Mouse (Mus musculus): ENCODE results near the gene Rbm18. TPM values are rescaled to one million over a fixed set of nuclear protein-coding genes. Genes with fewer than 3 reads are reported as not detected.
A peak's percentile ranks its signal among the peaks of the same experiment; 100 is the strongest.
"Not testable (repeated sequence)": the region's sequence is repeated elsewhere in the genome, so short reads cannot be mapped to it uniquely, and the experiment has no call there.

The Rbm18 gene
- polyA plus RNA-seq, 1 experiment from 2014 or later: 45.4 TPM

DNA sequence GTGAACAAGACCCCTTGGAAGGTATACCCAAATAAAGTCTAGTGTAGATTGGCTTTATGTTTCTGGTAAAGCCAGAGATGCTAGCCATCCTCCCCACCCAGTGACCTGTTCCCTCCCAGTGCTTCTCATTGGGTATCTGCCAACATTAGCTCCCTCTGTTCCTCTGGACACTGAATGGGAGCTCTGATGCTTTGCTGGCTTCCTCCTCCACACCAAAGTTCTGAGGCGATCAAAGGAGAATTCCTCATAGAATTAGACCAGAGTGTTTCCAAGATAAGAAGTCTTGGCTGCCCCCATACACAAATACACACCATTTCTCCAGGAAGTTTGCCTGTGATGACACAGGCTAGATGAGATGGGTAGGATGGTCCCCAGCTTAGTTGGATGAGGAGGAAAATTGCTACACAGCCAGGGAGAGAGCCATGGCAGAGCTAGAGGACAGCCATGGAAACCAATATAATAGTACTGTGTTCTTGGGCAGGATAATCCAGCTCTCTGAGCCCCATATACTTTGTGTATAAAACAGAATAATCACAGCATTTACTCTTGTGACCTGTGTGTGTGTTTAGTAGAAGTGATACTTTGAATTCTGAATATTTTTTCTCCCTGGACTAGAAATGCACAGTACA is 31.5 kb upstream of the Rbm18 start:
- Histone ChIP-seq H3K4me1 (ENCODE audit: control insufficient read depth, insufficient read depth, low read length) (no peaks in the 10 kb centered on the region), H3K4me2 (ENCODE audit: low read depth, low read length) (no peak overlapping the region), H3K27me3 (replicated peaks; ENCODE audit: control insufficient read depth, insufficient read depth, low read length) (no peaks in the 10 kb centered on the region), H3K36me3 (ENCODE audit: control insufficient read depth, insufficient read depth, low read length) (no peaks in the 10 kb centered on the region), H3K27ac (ENCODE audit: low read length) (no peak overlapping the region), H3K9ac (ENCODE audit: low read depth, low read length) (no peak overlapping the region), H3K4me3 (ENCODE audit: low read length) (no peak overlapping the region), H3K9me3 (ENCODE audit: control insufficient read depth, low read length) (no peaks in the 10 kb centered on the region)
- no peak for ATAC-seq
- WGBS: 76% methylated on average over 1 of the region's 1 CpGs

DNA sequence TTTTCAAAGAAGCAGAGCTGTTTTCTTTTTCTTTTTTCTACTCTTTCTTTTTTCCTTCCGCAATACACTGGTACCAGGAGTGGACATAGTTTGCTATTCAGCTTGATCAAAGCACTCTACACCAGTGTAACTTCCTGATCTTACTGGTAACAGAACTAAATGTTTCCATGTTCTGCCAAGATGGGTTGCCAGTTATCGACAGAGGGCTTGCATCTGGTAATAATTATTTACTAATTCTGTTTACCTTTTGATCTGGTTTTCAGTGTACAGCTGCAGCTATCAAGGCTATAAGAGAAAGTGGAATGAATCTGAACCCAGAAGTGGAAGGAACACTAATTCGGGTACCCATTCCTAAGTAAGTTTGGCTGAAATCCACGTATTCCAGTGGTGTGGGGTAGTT is 22.8 kb upstream of the Rbm18 start:
- 86% methylated on average over 4 of the region's 4 CpGs for WGBS
- Histone ChIP-seq H3K36me3 (ENCODE audit: control insufficient read depth, insufficient read depth, low read length) (peaks cover 5% of the 10 kb centered on the region; the same call in 1 of the 2 replicates), H3K4me3 (ENCODE audit: low read length) (no peak overlapping the region), H3K4me1 (ENCODE audit: control insufficient read depth, insufficient read depth, low read length) (no peaks in the 10 kb centered on the region), H3K9me3 (ENCODE audit: control insufficient read depth, low read length) (no peaks in the 10 kb centered on the region), H3K4me2 (ENCODE audit: low read depth, low read length) (no peak overlapping the region), H3K9ac (ENCODE audit: low read depth, low read length) (no peak overlapping the region), H3K27me3 (replicated peaks; ENCODE audit: control insufficient read depth, insufficient read depth, low read length) (no peaks in the 10 kb centered on the region), H3K27ac (ENCODE audit: low read length) (no peak overlapping the region)
- ATAC-seq: no peak

- no peak overlapping the region for H3K9ac ChIP-seq (ENCODE audit: low read depth, low read length)
- ATAC-seq: no peak
- WGBS: 91% methylated on average over 1 of the region's 1 CpGs
- H3K27ac ChIP-seq (ENCODE audit: low read length): no peak overlapping the region
- H3K4me3 ChIP-seq (ENCODE audit: low read length): no peak overlapping the region
- no peaks in the 10 kb centered on the region for H3K27me3 ChIP-seq (replicated peaks; ENCODE audit: control insufficient read depth, insufficient read depth, low read length)
- no peak overlapping the region for H3K4me2 ChIP-seq (ENCODE audit: low read depth, low read length)
- H3K4me1 ChIP-seq (ENCODE audit: control insufficient read depth, insufficient read depth, low read length): no peaks in the 10 kb centered on the region
- H3K9me3 ChIP-seq (ENCODE audit: control insufficient read depth, low read length): no peaks in the 10 kb centered on the region
- peaks cover 8% of the 10 kb centered on the region; the same call in 1 of the 2 replicates for H3K36me3 ChIP-seq (ENCODE audit: control insufficient read depth, insufficient read depth, low read length)
Observed at GRCm38 (mm10) chr2:36157461-36157860, 20.9 kb upstream of the Rbm18 start.

GRCm38 (mm10) chr2:36152401-36152800 is 15.8 kb upstream of the Rbm18 start:
- H3K4me1 ChIP-seq (ENCODE audit: control insufficient read depth, insufficient read depth, low read length); H3K4me3 ChIP-seq (ENCODE audit: low read length); H3K36me3 ChIP-seq (ENCODE audit: control insufficient read depth, insufficient read depth, low read length); H3K27me3 ChIP-seq (replicated peaks; ENCODE audit: control insufficient read depth, insufficient read depth, low read length); H3K9me3 ChIP-seq (ENCODE audit: control insufficient read depth, low read length); H3K4me2 ChIP-seq (ENCODE audit: low read depth, low read length); ATAC-seq; H3K9ac ChIP-seq (ENCODE audit: low read depth, low read length); H3K27ac ChIP-seq (ENCODE audit: low read length): not testable (repeated sequence)
- 94% methylated on average over 4 of the region's 4 CpGs for whole genome bisulfite sequencing

DNA sequence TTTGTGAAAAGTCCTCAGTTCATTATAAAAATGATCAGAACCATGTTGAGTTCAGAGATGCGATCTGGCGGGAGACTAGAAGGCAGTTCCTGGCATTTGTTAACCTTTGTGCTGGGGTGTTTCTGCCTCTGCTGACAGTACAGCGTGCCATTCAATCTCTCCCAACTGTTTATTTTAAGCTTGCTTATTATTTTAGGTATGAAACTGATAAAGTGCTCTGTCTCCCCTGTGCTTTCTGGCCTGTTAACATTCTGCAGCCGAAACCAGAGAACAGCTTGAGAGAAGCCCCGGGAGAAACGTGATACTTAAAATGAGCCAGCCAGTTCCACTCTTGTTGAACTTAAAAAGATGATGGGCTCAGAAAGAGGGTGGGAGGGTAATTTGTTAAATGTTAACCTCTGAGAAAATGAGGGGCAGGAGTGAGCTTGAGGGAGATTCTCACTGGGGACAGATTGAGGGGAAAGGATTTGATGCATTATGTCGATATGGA is 12.3 kb upstream of the Rbm18 start:
- Histone ChIP-seq H3K4me1 (ENCODE audit: control insufficient read depth, insufficient read depth, low read length) (no peaks in the 10 kb centered on the region), H3K27ac (ENCODE audit: low read length) (no peak overlapping the region), H3K9me3 (ENCODE audit: control insufficient read depth, low read length) (no peaks in the 10 kb centered on the region), H3K9ac (ENCODE audit: low read depth, low read length) (no peak overlapping the region), H3K4me2 (ENCODE audit: low read depth, low read length) (no peak overlapping the region), H3K27me3 (replicated peaks; ENCODE audit: control insufficient read depth, insufficient read depth, low read length) (no peaks in the 10 kb centered on the region), H3K4me3 (ENCODE audit: low read length) (no peak overlapping the region), H3K36me3 (ENCODE audit: control insufficient read depth, insufficient read depth, low read length) (0 out of 2 replicates have a peak, but pooled peaks cover 2% of the 10 kb centered on the region)
- ATAC-seq: no peak
- WGBS: 68% methylated on average over 7 of the region's 7 CpGs

DNA sequence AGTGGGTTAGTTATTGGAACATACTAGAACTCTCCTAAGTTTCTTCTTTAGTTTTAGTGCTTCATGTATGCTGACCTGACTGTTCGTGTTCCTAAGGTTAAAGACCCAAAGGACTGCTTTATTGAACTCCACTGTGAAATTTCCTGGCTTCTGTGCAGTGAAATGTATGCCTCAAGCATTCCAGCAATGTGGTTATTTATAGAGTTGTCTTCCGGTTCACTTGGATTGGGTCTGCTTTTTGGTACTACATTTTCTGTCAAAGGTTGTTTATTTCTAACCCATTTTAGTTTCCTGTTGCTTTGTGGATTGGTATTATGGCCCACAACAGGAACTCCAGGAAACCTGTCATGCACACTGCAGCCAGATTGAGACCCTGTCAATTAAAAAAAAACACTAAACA is 2.5 kb upstream of the Rbm18 start:
- H3K27ac ChIP-seq (ENCODE audit: low read length): peak overlapping the region; percentile 19; the same call in 1 of the 2 replicates
- H3K4me3 ChIP-seq (ENCODE audit: low read length): no peak overlapping the region
- ATAC-seq: no peak

GRCm38 (mm10) chr2:36135887-36136286 is 686 bp downstream of the Rbm18 start:
- Histone ChIP-seq H3K4me3 (ENCODE audit: low read length) (peak overlapping the region; percentile 88), H3K27ac (ENCODE audit: low read length) (peak overlapping the region; percentile 92), H3K9ac (ENCODE audit: low read depth, low read length) (peak overlapping the region; percentile 91), H3K4me1 (ENCODE audit: control insufficient read depth, insufficient read depth, low read length) (peaks cover 11% of the 10 kb centered on the region), H3K27me3 (replicated peaks; ENCODE audit: control insufficient read depth, insufficient read depth, low read length) (no peaks in the 10 kb centered on the region), H3K4me2 (ENCODE audit: low read depth, low read length) (peak overlapping the region; percentile 78), H3K9me3 (ENCODE audit: control insufficient read depth, low read length) (no peaks in the 10 kb centered on the region), H3K36me3 (ENCODE audit: control insufficient read depth, insufficient read depth, low read length) (peaks cover 7% of the 10 kb centered on the region)
- no peak for ATAC-seq
- WGBS: under 1% methylated on average over 4 of the region's 4 CpGs

More for the DNA sequence above, 2.5 kb upstream of the Rbm18 start:
- H3K27me3 ChIP-seq (replicated peaks; ENCODE audit: control insufficient read depth, insufficient read depth, low read length): no peaks in the 10 kb centered on the region
- no peaks in the 10 kb centered on the region for H3K9me3 ChIP-seq (ENCODE audit: control insufficient read depth, low read length)
- no peak overlapping the region for H3K4me2 ChIP-seq (ENCODE audit: low read depth, low read length)
- 50% methylated on average over 2 of the region's 2 CpGs for WGBS
- no peak overlapping the region for H3K9ac ChIP-seq (ENCODE audit: low read depth, low read length)
- H3K36me3 ChIP-seq (ENCODE audit: control insufficient read depth, insufficient read depth, low read length): no peaks in the 10 kb centered on the region; the same call in 1 of the 2 replicates
- H3K4me1 ChIP-seq (ENCODE audit: control insufficient read depth, insufficient read depth, low read length): peaks cover 11% of the 10 kb centered on the region

DNA sequence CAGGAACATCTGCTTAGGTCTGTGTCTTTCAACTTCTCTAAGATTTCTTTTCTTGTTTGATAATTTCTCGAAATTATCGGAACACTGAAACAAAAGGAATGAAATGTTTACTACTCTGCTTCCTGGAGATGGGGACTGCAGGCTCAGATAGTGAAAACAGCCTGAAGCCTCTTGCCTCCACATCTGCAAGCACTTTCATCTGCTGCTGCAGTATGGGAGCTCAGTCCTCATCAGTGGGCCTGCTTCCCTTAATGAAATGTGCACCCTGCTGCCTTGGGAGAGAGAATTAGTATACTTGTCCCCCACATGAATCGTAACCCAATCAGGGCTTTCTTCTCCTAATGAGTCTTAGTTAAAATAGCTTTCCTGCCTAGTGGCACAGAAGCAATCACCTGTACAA is 7.5 kb downstream of the Rbm18 start:
- no peaks in the 10 kb centered on the region for H3K27me3 ChIP-seq (replicated peaks; ENCODE audit: control insufficient read depth, insufficient read depth, low read length)
- H3K9ac ChIP-seq (ENCODE audit: low read depth, low read length): no peak overlapping the region
- no peak for ATAC-seq
- H3K36me3 ChIP-seq (ENCODE audit: control insufficient read depth, insufficient read depth, low read length): peaks cover 11% of the 10 kb centered on the region
- H3K4me3 ChIP-seq (ENCODE audit: low read length): no peak overlapping the region
- no peak overlapping the region for H3K27ac ChIP-seq (ENCODE audit: low read length)
- H3K4me2 ChIP-seq (ENCODE audit: low read depth, low read length): no peak overlapping the region
- no peaks in the 10 kb centered on the region for H3K9me3 ChIP-seq (ENCODE audit: control insufficient read depth, low read length)
- 77% methylated on average over 3 of the region's 3 CpGs for WGBS
- H3K4me1 ChIP-seq (ENCODE audit: control insufficient read depth, insufficient read depth, low read length): no peaks in the 10 kb centered on the region

DNA sequence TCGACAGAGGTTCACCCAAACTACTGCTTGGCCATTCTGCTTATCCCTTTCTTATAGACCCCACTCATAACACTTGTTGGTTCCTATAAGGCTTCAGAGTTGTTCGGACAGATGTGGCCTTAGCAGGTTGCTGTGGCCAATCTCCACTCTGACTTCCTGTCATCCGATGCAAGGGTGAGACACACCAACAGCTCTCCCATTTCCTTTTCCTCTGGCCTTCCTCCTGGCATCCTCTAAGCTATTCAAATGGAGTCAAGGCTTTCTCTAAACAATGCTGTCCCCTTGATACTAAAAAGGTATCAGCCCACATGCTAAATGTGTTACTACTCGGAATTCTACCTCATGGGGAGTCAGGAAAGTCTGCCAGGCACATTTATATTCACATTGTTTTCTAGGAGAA is 8.6 kb downstream of the Rbm18 start:
- Histone ChIP-seq H3K4me3 (ENCODE audit: low read length) (no peak overlapping the region), H3K9me3 (ENCODE audit: control insufficient read depth, low read length) (no peaks in the 10 kb centered on the region), H3K4me1 (ENCODE audit: control insufficient read depth, insufficient read depth, low read length) (no peaks in the 10 kb centered on the region), H3K27ac (ENCODE audit: low read length) (no peak overlapping the region), H3K36me3 (ENCODE audit: control insufficient read depth, insufficient read depth, low read length) (peaks cover 8% of the 10 kb centered on the region), H3K4me2 (ENCODE audit: low read depth, low read length) (no peak overlapping the region), H3K9ac (ENCODE audit: low read depth, low read length) (no peak overlapping the region), H3K27me3 (replicated peaks; ENCODE audit: control insufficient read depth, insufficient read depth, low read length) (no peaks in the 10 kb centered on the region)
- WGBS: 65% methylated on average over 4 of the region's 4 CpGs
- no peak for ATAC-seq

Measured in intestine, embryonic 16.5 days (tissue).